Mouse (Mus musculus) testis, adult 2 months (tissue): ENCODE data around the gene C1qc.

Experiments used
- CTCF ChIP-seq: fragments of 200-500 bp; IDR thresholded peaks from 2 replicates; pipeline ENCODE4 v1.5.1; 2012; ENCODE audit warnings: low read depth, mild to moderate bottlenecking, inconsistent platforms, low read length, moderate library complexity; ENCODE audit not compliant: control insufficient read depth, insufficient read depth, insufficient replicate concordance
- POLR2A ChIP-seq: fragments of 200-500 bp; IDR thresholded peaks from 2 replicates; pipeline ENCODE4 v1.6.1; 2012; ENCODE audit warnings: low read depth, mild to moderate bottlenecking, inconsistent platforms, low read length, moderate library complexity; ENCODE audit not compliant: control insufficient read depth

DNA sequence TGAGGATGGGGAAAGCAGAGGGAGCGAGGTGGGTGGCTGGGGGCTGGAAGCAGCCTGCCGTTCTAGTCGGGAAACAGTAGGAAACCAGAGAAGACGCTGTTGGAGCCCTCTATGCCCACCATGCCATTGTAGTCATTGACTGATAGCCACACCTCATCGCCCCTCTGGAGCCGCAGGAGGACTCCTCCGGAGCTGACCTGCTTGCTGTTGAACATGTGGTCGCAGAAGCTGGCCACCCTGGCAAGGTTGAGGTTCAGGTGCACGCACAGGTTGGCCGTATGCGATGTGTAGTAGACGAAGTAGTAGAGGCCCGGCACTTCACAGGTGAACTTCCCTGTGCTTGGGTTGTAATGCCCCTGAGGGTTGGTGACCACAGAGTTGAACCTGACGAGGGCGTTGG lies 2.9 kb downstream of the C1qc start:
- TF ChIP-seq CTCF (no peak), POLR2A (no peak)
